Mouse (Mus musculus) spleen, postnatal 10 days (tissue): ENCODE measurements around the gene Cdc42se2.
A peak's percentile ranks its signal among the peaks of the same experiment; 100 is the strongest.

Experiments used
- DNase-seq, 2 experiments: peaks; one replicate each; pipeline ENCODE4 v3.0.0; 2021 to 2022; ENCODE audit warnings: low spot score in 2 of 2

Gene Cdc42se2

DNA sequence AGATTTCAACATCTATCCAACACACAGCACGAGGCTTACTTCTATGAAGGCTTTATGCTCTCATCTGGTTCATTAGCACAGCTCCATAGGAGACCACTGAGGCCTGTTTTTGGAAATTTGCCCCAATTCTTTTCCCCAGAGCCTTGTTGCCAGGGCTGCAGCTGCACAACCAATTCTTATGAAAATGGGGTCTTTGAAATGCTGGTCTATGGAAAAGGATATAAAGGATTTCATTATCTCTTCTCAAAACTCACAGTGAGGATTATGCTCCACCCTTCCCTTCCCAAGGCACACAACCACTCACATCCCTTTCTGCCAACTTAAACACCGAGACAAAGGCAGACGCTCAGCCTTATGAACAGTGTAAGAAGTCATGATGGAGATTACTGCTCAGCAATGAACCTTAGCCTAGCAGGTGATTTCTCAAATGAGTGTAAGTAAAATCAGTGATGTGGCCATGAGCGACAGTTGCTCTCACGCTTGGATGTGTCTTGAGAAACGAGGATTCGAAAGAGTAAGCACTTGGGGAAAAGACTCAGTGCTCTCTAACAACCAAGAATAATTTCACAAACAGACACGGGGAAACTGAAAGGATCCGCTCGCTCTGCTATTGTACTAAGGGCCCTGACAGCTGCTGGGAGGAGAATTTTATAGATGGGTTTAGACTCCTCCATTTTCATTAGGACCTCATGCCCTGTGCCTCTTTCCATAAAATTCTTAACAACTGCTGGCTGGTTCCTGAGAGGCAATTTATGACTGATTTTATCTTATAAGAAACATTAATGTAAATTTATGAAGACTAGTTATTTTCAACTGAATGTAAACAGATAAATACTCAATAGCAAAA is 33.0 kb downstream of the Cdc42se2 start:
- no peak for DNase-seq

DNA sequence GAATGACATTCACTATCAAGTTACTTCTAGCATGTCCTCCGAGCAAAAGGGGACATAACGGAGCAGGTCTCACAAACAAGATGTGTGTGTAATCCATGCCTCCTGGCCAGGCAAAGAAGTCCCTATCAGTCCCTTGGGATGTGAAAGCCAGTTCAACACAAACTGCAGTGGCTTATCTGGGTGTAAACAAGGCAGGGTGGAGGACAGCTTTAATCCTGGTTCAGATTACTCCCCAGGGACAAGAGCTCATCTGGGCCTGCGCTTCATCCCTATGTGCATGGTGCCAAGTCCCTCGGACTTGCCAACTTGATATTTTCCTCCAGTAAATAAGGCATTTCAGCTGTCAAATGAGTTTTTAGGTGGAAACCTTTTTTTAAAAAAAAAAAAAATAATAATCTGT is 36.0 kb downstream of the Cdc42se2 start:
- no peak for DNase-seq

DNA sequence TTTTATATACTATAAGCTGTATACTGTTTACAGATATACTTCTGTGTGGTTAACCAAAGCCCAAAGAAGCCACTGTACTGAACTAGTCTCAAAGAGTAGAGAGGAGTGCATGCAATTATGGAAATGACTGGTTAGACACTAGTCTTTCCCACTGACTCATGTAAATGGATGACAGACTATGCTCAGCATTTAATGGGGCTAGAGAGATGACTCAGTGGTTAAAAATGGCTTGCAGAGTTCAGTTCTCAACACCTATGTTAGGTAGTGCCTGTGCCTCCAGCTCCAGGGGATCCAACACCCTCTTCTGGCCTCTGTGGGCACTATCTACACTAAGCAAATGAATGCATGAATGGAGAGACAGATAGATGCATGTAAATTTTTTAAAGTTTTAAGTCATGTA is 38.6 kb downstream of the Cdc42se2 start:
- DNase-seq: no peak

DNA sequence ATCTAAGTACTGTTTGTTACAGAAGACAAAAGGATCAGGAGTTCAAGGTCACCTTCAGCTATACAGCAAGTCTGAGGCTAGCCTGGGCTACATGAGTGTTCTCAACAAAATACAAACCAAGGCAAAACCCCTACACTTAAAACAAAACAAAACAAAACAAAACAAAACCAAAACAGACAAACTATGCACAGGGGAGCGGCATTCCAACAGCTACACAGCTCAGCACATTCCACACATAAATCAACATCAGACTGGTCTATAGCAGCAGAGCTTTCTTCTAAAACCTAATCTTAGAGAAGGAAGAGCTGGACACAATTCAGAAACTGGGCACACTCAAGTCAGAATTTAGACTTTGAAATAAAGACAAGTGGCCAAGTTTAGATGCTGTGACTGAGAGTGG is 43.2 kb downstream of the Cdc42se2 start:
- no peak for DNase-seq

DNA sequence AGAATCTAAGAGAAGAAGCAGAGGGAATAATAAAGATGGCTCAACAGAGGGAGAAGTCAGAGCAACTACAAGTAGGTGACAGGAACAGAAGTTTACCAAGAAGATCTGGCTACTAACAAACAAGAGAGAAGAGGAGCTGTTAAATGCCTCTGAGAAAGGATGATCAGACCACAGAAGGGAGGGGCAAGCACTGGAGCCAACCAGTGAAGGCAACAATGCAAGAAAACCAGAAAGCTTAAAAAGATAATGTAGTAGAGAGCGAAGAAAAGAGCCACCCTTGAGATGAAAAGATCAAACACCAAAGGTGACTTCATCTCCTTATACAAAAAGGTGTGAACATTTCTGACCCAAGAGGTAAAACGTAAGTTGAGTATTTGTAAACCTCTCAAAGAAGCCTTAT is 46.1 kb downstream of the Cdc42se2 start:
- DNase-seq: no peak

DNA sequence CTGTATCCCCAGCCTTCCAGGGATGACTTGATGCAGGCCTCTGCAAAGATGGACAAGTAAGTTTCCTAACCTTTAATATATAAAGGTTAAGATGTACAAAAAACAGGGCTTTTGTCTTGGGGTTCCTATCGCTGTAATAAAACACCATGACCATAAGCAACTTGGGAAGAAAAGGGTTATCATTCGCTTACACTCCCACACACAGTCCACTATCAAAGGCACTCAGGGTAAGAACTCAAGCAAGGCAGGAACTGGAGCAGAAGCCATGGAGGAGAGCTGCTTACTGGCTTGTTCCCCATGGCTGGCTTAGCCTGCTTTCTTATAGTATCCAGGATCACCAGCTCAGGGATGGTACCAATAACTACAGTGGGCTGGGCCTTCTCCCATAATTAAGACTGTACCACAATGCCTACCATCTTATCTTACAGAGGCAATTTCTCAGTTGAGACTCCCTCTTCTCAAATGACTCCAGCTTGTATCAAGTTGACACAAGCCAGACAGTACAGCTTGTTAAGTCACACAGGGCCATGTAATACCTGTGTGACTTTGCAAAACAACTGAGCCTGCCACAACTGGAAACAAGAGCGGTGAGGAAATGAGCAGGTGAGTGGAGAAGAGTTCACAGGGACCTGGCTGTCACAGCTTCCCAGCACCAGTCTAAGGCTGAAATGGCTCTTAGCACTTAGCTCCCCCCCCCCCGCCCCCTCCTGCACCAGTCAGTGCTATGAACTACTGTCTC is 48.3 kb downstream of the Cdc42se2 start:
- DNase-seq: no peak

DNA sequence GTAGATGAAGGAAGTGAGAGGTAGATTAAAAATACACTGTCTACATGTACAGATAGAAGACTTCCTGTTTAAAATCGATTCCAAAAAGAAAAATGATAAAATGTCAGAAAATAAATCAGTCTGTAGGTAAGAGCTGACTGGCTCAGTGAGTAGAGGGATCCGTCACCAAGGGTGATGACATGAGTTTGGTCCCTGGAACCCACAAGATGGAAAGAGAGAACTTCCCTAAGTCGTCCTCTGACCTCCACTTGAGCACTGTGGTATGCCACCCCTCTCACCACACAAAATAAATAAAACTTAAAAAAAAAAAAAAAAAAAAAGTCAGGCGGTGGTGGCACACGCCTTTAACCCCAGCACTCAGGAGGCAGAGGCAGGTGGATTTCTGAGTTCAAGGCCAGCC is 50.6 kb downstream of the Cdc42se2 start:
- DNase-seq: no peak

DNA sequence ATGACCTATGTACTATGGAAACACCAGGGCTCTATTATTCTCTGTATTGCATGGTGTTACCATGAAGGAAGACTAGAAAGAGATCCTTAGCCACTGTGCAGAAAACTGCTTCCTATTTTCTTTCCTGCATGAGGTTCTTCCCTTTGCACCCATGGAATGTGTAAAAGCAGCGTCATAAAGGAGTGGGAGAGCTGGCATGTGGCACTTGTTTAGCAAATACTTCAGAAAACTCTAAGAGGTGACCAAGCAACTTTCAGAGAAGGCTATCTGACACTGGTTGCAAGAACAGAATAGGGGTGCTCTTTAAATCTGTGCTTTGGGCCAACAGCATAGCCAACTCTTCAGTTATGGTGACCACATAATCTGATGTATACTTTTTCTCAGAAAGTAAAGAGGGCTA is 52.4 kb downstream of the Cdc42se2 start:
- DNase-seq: no peak

DNA sequence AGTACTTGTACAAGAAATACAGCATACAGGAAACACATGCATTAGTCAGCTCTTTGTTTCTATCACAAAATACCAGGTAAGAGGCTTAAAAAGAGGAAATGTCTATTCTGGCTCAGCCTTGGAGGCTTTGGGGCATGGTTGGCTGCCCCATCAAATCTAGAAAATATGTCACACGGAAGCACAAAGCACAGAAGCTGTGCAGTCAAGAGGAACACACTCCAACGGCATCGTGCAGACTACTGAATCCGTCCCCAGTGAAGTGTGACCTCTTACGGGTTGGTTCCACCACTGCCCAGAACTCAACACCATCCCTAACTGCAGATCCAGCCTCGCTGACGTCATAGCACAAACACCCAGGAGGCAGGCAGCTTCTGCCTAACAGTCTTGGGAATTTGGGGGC is 53.9 kb downstream of the Cdc42se2 start:
- DNase-seq: peak in 1 of 2 experiments; percentile 29

DNA sequence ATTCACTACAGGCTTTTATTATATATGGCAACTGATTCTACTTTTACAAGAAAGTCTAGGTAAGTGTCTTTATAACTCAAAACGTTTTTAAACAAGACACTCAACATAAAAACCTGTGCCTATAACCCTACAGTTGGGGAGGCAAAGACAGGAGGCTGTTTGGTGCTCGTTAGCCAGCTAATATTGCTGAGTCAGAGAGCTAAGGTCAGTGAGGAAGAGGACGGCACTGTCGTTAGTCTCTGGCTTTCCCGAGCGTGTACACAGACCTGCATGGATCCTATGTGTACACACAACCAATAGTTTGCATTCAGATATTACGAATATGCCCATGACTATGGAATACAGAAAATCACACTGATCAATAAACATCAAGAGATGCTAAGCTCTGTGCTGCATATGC is 56.1 kb downstream of the Cdc42se2 start:
- DNase-seq: no peak

DNA sequence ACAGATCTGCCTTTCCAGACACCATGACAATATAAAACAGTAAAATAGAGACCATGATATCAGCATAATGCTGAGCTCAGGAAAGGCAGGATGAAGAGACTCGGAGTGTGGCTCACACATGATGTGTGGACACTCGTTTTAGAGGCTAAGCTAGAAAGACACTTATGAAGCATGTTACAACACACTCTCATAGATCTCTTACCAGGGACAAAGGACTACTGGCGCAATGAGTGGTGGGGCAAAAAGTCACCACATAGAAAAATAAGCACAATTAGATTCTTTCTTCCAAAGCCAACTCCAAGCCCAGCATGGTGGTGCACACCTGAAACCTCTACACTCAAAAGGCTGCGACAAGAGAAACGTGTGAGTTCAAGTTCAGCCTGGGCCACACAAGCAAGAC is 56.5 kb downstream of the Cdc42se2 start:
- no peak for DNase-seq

DNA sequence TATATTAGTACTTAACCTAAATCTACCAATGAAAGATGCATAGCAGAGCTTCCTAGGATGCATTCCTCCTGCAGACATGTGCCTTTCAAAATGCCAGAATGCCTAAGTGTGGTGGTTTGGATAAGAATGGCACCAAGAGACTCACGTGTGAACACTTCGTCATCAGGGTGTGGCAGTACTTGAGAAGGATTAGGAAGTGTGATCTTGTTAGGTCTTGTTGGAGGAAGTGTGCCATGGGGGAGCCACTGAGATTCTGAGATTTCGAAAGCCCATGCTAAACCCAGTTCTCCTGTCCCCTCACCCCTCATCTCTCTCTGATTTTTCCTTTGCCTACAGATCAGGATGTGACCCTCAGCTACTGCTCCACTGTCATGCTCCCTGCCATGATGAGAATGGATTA is 58.2 kb downstream of the Cdc42se2 start:
- DNase-seq: no peak

DNA sequence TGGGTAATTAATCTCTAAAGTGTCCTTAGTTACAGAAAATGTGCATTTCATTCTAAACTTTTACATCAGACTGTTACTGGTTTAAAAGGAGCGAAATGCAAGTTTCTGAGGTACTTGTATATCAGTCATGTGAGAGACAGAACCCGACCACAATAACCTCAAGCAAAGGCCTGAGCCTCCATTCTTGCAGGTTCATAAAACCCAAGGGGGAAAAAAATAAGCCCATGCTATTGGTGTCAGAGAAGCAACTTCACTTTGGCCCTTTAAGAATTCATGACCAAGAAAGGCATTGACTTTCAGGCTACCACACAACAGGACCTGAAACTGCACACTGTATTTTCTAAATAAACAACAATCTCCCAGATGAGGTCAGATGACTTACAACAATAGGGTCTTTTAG is 59.1 kb downstream of the Cdc42se2 start:
- DNase-seq: no peak

DNA sequence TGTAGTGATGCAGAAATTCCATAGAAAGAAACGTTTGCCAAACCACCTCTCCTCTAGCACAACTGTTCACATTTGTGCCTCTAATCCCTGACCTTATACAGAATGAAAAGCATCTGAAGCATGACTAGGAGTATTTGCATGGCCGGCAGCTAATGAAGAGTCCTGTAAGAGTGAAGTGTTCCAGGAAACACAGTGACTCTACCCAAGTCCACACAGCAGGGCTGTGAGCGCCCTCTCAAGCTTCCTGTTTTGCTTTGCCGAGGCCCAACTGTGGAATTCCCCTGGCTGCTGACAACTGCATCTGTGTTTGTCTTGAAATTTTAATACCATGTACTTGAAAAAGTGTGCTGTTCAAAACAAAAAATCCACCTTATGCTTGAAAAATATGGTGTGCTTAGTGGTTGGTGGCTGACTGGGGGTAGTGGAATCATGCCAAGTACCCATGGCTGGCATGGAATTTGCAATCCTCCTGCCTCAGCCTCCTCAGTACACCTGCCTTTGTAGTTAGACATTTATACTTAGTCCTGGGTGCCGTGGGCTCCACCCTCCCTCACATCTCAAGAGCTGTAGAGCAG is 60.1 kb downstream of the Cdc42se2 start:
- peak in 1 of 2 experiments; percentile 62 for DNase-seq

DNA sequence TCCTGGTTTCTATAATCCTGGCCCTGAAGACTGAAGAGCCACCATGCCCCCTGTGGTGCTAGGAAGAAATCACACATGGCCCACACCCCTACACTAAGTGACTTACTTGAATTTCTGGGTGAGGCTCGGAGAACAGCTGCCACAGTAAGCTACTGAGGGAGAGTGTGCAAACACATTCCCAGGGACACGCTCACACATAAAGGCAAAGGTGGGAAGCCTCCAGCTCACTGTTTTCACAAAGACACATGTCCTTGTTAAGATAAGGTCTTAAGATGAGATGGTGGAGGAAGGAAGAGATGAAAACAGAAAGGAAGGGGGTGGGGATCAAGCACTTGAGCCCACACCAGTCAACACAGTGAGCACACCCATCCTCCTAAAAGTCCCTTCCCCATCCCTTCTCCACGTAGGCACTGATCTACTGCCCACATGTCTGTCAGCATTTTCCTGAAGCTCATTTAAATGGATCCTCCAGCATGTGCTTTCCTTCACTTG is 60.9 kb downstream of the Cdc42se2 start:
- no peak for DNase-seq

DNA sequence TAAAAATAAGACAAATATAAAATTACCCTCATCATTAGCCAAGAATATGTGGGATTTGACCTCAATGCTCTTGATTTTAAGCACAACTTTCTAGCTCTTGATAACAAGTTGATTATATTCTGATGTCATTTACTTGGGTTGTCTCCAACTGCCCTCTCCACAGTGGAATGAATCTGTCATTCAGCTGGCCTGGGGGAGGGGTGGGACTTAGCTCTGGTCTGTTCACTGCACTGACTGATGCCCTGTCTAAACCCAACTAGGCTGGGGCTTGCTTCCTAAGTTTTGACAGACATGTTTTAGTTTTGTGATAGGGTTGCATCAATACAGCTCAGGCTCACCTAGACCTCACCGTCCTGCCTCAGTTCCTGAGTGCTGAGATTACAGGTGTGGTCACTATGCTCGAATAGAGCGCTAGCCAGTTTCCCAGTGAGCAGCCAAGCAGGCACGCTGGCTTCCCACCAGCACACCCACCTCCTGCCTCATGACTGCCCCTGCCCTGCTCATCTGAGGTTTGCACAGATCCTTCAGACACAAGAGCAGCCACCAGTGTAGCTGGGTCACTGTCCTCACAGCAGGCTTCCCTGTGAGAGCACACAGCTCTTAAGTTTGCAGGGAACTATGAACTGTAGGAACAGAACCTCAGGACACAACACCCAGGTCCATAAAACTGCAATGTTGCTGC is 63.0 kb downstream of the Cdc42se2 start:
- no peak for DNase-seq

DNA sequence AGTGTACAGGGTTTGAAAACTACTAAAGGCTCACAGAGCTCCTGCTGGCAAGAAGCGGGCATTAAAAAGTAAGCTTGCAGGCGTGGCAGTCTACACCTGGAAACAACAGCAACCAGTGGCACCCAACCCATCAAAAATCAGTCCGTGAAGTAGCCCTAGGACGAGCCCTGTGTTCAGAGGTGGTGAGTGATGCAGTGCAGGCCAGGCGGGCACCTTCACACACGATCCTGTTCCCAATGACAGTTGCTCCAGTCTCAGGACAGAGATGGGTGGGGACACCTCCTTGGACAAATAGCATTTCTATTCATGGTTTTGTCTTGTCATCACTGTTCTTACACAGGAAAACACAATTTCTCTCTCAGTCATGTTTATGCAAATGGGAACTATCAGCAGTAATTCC is 65.4 kb downstream of the Cdc42se2 start:
- no peak for DNase-seq

DNA sequence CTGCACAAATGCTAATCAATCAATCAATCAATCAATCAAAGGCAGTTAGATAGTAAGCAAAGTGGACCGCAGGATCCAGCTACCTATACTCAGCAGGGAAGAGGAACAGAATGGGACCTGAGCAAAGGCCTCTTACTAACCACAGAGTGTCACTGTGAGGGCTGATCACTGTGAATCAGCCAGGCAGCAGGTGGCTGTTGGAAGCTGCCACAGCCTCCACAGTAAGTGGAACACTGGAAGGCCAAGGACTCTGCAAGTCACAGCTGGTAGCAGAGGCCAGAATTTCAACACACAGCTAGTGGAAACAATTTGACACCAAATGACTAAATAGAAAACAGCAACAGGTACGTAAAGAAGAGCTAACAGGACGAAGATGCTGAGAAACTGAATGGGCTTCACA is 68.9 kb downstream of the Cdc42se2 start:
- no peak for DNase-seq

DNA sequence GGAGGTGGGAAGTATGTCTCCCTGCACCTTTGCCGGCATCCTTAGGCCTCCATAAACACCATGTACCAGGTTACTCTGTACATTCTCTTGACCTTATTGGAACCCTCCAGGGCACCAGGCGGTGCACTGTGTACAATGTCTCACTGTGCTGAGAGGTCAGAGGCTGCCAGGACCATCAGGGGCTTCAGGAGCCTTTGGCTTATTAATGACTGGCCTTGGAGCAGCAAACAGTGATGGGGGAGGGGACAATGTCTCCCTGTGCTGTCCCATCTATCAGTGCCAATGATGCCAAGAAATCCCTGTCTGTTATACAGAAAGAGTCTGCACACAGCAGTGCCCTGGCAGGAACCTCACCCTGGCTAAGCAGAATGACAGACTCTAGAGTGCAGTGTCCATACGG is 69.6 kb downstream of the Cdc42se2 start:
- no peak for DNase-seq

DNA sequence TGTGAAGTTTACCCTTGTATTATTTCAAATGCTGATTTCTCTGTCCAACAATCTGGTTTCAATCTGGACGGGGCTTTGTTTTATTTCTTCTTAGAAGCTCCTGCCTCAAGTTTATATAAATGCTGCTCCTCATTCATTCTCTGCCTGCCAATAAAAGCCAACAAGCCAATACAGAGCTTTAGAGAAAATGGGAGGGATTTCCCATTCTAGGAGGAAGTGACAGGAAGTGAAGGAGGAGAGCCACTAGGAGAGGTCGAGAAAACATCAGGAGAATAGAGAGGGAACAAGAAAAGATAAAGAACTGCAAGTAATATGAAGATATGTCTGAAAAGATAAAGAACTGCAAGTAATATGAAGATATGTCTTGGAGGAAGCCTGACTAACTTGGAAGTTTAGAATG is 74.6 kb downstream of the Cdc42se2 start:
- DNase-seq: no peak

DNA sequence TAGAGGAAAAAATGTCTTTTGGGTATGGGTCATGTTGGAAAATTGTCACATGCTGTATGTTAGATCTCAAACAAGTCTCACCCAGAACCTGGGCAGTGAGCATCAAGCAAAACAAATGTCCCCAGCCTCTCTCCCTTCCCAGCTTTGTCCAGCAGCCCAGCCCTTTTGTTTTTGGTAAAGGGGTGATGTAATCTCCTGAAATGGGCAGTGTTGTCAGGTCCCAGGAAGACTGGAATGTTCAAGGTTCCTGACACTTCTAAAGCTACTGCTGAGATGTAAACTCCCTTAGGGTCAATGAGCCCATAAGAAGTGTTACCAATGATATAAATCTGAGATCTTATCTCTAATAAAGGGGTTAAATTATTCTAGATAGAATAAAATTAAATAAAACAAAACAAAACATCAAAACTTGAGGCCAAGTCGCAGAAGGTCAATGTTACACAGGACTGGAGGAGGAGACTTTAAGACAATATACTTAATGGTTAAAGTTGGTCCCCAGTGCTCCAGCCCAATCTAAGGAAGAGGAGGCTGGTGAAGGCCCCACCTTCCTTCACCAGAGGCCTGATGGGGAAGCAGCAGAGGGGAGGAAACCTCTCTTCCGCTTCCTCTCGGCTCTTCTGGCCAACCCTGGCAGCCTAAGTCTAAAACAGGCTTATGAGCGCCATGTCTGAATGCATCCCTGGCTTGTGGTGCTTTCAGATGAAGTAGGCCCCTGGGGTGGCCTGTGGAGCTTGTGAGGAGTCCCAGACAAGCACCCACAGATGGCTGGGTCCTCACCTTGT is 76.8 kb downstream of the Cdc42se2 start:
- DNase-seq: no peak
